Mouse (Mus musculus): ENCODE results near the gene Pp2d1.

The Pp2d1 gene

DNA sequence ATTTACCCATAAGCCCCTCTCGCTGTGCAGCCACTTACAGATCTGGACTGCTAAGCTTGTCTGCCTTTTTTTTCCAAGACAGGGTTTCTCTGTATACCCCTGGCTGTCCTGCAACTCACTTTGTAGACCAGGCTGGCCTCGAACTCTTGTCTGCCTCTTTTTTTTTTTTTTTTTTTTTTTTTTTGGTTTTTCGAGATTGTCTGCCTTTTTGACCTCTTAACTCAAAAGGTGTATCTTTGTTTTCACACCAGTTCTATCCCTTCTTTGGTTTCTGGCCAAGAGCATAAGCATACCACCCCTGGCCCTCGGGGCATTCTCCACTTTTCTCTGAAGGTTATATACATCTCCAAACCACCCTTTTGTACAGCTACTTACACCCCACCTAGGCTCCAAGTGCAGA lies 25.6 kb upstream of the Pp2d1 start:
- DNase-seq, result no peak

DNA sequence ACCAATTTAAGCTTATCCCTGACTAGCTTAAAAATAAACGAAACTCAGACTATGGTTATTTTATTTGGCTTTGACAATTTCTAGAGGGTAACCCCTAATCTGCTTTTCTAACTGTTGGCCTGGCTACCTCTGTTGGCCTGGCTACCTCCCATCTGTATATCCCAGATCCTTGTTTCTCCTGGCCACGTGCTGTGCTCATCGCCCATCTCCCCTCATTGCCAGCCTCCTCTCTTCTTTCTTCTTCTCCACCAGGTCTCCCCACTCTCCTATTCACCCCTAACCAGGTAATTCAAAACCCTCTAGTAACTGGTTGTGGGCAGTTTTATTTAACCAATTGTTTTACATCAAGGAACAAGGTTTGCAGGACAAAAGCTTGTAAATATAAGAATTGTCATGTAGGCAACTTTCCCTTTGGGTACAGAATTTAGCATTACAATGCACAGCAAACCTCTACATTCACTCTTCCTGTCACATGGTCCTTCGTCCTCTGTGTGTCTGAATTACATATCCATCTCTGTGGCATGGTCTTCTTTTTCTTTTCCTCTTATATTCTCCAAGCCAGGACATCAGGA lies 22.3 kb upstream of the Pp2d1 start:
- peak; percentile 5 for DNase-seq

DNA sequence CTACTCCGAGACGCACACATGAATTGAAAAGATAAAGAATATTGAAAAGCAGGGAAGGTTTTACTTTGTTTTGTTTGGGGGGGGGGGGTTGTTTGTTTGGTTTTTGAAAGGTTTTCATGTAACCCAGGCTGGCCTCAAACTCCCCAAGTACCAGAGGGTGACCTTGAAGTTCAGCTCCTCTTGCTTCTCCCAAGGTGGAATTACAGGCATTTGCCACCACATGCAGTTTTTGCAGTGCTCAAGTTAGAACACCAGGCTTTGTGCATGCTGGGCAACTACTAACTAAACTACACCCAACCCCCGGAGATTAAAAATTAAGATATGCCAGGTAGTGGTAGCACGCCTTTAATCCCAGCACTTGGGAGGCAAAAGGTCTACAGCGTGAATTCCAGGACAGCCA lies 20.4 kb upstream of the Pp2d1 start:
- no peak for DNase-seq

DNA sequence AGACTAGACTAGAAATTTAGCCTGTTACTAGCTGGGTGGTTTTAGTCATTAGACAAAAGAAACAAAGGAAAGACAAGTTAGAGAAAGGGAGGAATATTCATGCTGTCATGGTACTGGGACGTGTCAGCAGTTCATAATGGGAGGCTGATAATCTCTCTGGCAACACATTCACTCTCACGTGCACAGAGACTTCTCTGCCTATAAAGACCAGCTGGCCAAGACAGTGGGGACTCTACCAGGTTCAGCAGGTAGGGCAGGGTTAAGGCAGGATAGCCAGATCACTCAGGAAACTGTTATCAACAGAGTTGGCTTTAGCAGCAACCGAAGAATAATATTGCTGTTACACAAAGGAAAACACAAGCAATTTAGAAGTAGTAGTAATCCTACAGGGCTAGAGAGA lies 18.2 kb upstream of the Pp2d1 start:
- DNase-seq, result no peak

- no peak for DNase-seq
Measured at GRCm38 (mm10) chr17:53554813-53555212, 15.6 kb upstream of the Pp2d1 start.

- DNase-seq, result peak; percentile 8
Measured at GRCm38 (mm10) chr17:53554088-53554487, 14.8 kb upstream of the Pp2d1 start.

- no peak for DNase-seq
Measured at GRCm38 (mm10) chr17:53551306-53552299, 12.4 kb upstream of the Pp2d1 start.

DNA sequence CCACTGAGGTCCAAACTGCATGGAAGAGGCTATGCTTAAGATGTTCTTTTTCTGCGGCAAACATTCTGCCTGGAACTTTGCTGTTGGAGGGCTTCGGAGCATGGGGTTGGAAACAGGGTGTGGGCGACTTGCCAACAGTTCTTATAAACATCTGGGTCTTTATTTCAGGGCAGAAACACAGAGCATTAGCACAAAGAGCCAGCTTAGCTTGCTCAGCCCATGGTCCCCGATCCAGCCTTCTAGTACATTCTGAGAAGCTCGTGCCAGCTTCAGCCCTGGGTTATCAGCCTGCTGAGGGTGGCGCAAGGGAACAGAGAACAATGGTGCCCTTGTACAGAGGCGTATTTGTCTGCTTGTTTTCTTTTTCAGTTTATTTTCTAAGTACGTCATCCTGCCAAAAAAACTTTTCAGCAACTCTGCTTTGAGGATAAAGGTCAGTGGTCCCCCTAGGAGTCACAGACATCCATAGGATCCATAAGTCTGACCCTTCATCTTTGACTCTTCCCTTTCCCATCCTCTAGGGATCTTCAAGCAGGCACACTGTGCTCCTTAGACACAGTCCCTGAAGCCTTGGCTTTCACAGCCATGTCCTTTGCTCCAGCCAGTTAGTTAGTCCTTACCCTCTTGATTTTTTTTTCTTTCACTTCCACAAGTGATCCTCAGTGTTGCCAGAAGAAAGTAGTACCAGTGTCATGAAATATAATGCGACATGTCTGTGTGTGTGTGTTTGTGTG lies 4.5 kb upstream of the Pp2d1 start:
- peak; percentile 18 for DNase-seq

DNA sequence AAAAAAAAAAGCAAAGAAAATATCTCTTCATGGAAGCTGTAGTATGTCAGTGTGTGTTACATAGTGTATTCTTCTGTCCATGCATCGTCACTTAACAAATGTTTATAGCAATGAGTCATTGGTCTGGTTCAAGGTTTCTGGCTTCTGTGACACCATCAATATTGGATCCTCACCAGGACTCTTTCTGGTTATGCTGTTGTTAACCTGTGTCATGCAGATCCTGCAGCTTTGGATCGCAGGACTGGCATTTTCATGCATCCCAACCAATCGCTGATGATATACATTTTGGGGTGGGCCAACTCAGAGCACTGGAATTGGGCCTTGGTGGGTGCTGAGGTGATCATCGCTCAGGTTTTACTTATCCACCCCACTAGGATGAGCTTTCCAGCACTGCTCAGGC lies 3.3 kb upstream of the Pp2d1 start:
- no peak for DNase-seq

GRCm38 (mm10) chr17:53532425-53532824 lies 6.8 kb downstream of the Pp2d1 start:
- no peak for DNase-seq

DNA sequence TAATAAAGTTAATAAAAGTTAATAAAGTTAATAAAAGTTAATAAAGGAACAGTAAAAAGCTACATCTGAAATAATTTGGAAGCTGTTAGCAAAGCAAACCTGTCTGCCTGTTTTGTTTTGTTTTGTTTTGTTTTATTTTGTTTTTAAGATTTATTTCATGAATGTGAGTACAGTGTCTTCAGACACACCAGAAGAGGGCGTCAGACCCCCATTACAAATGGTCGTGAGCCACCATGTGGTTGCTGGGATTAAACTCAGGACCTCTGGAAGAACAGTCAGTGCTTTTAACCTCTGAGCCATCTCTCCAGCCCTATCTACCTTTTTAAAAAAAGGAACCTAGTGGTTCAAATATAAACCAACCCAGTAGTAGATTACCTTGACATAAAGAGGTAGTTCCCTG lies 8.1 kb downstream of the Pp2d1 start:
- DNase-seq, result no peak

GRCm38 (mm10) chr17:53528034-53528433 lies 11.2 kb downstream of the Pp2d1 start:
- DNase-seq, result no peak

DNA sequence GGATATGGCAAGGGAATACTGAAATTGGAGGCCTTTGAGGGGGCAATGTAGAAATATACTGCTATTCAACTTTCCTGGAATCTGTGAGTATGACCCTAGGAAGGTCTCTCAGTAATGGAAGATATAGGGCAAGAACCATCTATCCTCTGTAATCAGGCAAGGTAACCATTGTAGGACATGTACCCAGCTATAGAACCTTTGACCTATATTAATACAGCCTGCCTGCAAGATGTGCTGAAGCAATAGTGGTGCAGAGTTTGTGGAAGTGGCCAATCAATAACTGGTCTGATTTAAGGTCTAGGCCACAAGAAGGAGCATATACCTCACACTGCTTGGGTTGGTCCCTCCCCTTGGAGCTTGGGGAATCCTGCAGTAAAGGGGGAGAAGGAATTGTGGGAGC lies 18.7 kb downstream of the Pp2d1 start:
- DNase-seq, result no peak

GRCm38 (mm10) chr17:53519364-53519763 lies 19.9 kb downstream of the Pp2d1 start:
- DNase-seq, result no peak

DNA sequence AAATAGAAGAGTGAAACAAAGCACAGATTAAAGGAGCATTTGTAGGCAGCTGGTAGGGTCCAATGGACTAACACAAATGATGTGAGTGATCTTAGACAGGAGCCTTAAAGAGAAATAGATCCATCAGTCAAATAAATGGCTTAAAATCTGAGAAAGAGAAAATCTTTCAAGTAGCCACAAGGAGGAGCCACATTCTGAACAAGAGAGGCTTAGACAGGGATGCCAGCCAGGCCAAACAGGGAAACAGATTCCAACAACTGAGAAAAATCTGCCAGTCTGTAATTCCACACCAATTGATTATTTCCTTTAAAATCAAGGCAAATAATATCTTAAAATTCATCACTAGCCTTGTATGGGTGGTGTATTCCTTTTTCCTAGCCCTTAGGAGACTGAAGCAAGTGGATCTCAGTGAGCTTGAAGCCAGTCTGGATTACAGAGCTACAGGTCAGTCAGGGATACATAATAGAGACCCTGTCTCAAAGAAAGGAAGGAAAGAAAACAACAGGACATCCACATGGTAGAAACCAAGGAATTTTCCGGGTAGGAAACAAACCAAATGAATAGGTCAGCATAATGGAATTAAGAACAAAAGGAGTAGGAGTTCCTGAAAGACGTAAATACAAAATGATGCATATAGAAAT lies 26.8 kb downstream of the Pp2d1 start:
- DNase-seq, result peak; percentile 67

- DNase-seq, result no peak
Measured at GRCm38 (mm10) chr17:53502966-53503365, 36.3 kb downstream of the Pp2d1 start.

- no peak for DNase-seq
Measured at GRCm38 (mm10) chr17:53489007-53489378, 50.3 kb downstream of the Pp2d1 start.

- no peak for DNase-seq
Measured at GRCm38 (mm10) chr17:53488291-53489006, 50.8 kb downstream of the Pp2d1 start.

DNA sequence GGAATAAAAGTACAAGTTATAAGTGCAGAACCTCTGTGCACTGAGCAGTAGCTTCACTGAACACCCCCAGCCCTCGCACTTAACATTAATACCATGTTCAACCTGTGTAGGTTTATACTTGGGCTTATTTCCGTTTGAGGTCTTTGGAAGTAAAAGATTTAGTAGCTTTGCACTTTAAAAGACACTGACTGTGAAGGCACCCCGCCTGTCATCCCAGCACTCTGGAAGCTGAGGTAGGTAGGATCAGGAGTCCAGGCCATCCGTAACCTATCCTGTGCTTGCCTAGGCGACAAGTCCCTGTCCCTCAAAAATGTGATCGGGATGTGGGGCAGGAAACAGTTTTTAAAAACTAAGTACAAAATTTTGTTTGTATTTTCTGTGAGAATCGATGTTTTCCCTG lies 58.8 kb downstream of the Pp2d1 start:
- DNase-seq, result no peak

DNA sequence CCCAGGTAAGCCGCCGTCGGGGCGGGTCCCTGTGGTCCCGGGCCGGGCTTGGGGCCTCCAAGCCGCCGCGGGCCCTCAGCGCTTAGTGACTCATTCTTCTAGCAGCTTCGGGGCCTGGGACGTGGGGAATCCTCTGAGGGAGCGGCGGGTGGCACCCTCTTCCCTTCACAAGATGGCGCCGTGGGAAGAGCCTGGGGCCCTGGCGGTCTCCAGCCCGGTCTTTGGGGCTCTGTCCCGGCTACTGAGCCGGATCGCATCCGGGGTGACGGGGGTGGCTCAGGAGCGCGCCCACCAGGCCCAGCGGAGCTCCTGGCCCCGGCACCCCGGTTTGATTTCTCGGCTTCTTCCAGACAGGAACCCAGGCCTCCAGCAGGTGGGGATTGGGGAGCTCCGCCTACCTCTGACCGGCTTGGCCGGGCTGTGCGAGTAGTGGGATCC lies 59.6 kb downstream of the Pp2d1 start:
- DNase-seq, result peak; percentile 52

- DNase-seq, result peak; percentile 98
Measured at GRCm38 (mm10) chr17:53478858-53479603, 60.2 kb downstream of the Pp2d1 start, which contains the start of gene Rab5a. Gene Rab5a (plus strand): TSS chr17:53479234.

Measured in cerebellum, adult 9-10 months (tissue).